Mouse (Mus musculus) CD4-positive, CD25-positive, alpha-beta regulatory T cell, adult 2 months (primary cell): ENCODE results near the gene Gm37240.

Source experiments
- DNase-seq: peaks from one replicate; pipeline ENCODE4 v3.0.0-alpha.2; 2012; ENCODE audit warnings: low read depth, low spot score

Gene Gm37240

DNA sequence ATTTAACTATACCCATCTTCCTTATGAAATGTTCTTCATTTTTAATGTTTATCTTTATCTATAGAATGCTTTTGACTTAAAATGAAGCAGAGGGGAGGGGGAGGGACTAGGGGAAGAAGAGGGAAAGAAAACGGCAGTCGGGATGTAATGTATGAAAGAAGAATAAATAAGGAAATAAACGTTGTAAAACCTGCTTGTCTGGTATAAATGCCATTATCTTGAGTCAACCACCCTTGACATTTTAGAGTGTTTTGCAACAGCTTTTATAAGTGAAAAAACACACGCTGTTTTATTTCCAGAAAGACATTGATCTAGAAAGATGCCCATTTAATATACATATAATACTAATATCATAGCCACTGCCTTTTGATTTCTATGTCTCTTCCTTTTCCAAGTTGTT, 469.7 kb downstream of the Gm37240 start:
- DNase-seq, result no peak

- no peak for DNase-seq
These were observed 488.5 kb downstream of the Gm37240 start for GRCm38 (mm10) chr3:85398841-85399240.

DNA sequence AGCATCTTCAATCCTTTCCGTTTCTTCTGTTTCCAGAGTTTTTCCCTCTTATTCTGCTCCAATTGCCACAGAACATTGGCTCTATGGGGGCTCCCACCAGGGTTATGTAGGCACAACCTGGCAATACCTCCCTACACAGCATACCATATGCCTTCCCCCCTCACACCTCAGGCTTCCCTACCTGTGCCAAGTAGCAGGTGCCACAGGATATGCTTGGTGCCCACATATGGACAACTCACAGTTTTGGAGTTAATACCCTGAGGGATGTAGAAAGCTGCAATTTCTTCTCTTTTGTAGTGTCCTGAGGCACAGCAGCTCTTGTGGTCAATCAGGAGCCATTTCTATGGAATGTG, 488.9 kb downstream of the Gm37240 start:
- DNase-seq, result no peak

DNA sequence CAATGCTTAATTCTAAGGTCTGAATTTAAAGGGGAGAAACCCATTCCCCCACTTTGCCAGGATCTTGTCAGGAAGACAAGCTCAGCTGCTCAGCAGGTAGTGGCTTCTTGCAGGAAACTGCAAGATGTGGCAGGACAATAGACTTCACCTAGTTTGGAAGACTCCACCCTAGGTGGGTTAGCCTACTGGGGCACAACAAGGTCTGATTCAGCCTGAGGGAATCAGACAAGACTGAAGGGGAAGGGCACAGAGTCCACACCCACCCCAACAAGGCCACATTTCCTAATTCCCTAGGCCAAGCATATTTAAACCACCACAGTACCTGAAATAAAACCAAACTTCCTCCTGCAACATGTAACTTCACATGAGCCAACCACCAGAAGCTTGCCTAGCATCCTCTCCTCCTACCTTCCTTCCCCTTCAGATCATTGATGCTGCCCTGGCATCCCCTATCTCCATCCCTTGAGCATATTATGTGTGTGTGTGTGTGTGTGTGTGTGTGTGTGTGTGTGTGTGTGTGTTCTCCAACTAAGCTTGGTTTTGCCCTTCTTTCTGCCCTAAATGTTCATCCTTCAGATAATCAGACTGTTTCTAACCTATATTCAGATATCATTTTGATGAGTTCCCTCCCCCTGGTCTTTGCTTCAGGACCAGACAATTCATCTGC, 489.4 kb downstream of the Gm37240 start:
- no peak for DNase-seq

DNA sequence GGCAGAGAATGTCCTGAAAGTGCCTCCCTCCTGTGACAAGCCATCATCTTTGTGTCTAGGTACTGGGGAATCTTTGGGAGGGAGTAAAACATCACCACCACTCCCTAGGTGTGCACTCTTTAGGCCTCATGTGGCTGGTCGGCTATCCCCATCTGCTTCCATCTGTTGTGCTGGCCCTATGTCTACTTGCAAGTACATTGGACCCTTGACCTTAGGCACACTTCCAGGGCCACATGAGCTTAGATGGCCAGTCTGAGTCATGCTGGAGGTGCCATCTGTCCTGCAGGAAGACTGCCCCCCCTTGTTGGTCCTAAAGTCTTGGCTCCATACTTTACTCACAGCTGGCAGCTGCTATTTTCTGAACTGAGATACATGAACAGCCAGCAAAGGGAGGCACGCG, 493.9 kb downstream of the Gm37240 start:
- no peak for DNase-seq

GRCm38 (mm10) chr3:85391756-85392155, 495.6 kb downstream of the Gm37240 start:
- no peak for DNase-seq

DNA sequence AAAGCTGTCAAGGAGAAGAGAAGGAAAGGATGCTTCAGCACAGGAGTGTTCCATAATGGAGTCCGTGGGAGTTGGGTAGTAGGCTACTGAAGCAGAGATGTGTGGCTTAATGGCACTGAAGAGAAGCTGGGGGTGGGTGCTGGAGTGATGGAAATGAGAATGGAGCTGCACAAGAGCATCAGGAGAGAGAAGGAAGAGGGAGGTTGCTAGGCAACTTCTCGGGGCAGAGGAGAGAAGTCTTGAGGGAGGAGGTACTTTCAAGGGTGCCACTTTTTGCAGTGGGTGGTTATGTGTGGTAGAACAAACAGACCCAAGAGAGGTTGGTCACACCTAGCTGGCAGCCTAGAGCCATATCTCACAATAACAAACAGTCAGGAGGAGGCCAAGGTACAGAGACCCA, 496.2 kb downstream of the Gm37240 start:
- no peak for DNase-seq

DNA sequence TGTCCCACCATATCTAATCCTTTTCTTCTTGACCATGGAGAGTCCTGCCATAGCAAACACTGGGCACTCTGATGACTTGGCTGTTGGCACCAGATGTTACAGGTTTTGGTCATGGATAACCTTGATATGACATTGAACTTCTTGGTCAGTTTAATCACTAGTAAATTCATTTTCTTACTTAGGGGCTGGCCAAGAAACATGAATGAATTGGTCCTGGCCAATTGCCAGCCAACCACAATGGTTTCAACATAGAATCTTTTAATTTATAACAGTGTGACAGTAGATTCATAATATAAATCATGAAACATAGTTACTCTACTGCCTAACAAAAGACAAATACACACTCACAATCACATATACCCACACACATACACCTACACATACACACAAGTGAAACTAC, 501.9 kb downstream of the Gm37240 start:
- no peak for DNase-seq

DNA sequence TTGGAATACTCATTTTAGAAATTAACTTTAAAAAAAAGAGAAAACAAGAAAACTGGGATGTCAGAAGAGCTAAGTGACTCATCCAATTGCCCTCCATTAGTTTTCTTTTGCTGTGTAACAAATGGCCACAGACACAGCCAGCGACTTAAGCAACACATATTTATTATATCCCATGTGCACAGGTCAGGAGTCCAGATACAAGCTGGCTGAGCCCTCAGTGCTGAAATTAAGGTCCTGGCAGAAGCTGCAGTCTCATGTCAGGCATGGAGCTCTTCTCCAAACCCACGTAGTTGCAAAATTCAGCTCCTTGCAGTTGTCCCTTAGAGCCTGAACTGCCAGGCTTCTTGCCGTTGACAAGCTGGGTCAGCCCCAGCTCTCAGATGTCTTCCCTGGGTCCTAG, 504.0 kb downstream of the Gm37240 start:
- DNase-seq, result no peak

DNA sequence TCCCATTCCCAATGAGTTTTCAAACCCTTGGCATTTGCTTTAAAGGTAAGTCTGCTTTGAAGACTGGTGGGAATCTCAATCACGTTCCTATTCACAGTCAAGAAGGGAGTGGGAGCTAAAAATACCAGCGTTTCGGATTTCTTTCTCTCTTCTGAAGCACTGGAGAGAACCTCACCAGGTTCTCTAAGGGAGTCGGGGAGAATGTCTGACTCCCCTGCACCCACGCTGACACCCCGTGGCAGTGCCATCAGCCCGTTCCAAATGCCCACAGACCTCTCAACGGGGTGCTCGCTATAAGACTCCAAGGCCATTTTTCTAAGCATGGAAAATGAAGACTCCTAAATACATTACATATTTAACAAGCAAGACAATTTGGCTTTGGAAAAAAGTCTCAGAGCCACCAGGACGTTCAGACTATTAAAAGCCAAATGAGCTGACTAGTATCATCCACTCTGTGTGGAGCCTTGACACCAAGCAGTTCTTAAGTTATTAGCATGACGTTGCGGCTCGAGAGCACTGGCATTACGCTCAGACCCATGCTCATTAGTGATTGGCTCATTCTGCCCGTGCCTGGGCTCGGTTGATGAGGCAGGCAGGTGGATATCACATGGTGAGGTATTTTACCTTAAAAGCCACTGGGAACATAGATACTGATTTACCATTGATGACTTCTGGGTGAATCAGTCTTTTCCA, 508.5 kb downstream of the Gm37240 start:
- DNase-seq, result no peak

GRCm38 (mm10) chr3:85377946-85378702, 509.2 kb downstream of the Gm37240 start:
- DNase-seq, result no peak

DNA sequence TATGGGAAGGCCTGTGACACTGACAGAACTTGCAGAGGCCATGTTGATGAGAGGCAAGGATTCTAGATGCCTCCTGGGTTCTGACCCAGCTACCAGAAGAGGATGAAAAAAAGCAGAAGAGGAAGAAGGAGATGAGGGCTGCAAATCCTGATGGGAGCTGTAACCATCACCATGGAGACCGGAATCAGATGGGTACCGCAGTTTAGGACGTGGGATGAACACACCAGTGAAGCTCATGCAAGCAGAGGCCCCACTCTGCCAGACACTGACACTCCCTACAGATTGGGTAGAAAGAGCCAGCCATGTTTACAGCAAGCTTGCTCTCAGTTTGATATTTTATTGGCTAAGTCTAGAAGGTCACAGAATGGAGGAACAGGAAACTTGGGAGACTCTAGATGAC, 509.8 kb downstream of the Gm37240 start:
- DNase-seq, result no peak

- DNase-seq, result no peak
These were observed 510.8 kb downstream of the Gm37240 start for GRCm38 (mm10) chr3:85376541-85376940.

- DNase-seq, result no peak
These were observed 514.3 kb downstream of the Gm37240 start for GRCm38 (mm10) chr3:85373039-85373438.

GRCm38 (mm10) chr3:85369847-85370246, 517.5 kb downstream of the Gm37240 start:
- no peak for DNase-seq

GRCm38 (mm10) chr3:85369157-85369556, 518.2 kb downstream of the Gm37240 start:
- no peak for DNase-seq

- no peak for DNase-seq
These were observed 518.8 kb downstream of the Gm37240 start for GRCm38 (mm10) chr3:85368354-85369120.

GRCm38 (mm10) chr3:85364591-85365343, 522.6 kb downstream of the Gm37240 start:
- no peak for DNase-seq

DNA sequence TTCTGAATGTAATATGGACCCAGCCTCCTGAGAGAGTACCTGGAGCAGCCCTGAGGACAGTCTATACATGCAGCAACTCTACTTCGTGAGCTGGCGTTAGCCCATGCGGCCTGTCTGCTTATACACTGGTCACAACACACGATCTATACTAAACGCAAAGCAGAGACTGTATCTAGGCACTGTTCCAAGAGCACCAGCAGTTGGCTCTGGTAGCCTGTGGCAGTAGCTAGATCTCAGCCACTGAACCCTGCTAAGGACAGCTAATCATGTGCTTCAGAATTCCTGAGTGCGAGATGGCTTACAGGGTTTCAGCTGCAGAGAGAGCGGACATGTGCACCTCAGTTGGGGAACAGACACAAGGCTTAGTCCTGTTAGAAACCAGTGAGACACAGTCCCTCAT, 524.4 kb downstream of the Gm37240 start:
- no peak for DNase-seq

GRCm38 (mm10) chr3:85356373-85356772, 530.9 kb downstream of the Gm37240 start:
- DNase-seq, result no peak

DNA sequence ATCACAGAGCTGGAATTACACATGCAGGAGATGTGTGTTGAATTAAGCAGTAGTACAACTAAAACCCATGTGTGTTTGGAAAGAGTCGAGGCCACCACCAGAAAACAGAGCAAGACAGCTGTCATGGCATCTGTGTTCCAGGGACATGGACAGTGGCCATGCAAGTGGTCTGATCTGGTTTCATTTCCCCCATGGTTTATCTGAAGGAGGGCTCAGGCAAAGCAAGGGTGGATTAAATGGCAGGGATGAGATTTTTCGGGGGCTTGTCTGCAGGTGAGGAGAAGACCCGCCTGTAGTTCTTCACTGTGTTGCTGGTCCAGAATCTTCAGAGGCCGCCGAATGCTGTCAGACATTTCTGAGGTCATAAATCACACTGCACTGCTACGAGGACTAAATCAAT, 539.3 kb downstream of the Gm37240 start:
- no peak for DNase-seq
